Mouse (Mus musculus) midbrain, embryonic 10.5 days (tissue): Measurements from ENCODE around the gene Dync1i1. TPM values are rescaled to one million over a fixed set of nuclear protein-coding genes. Genes with fewer than 3 reads are reported as not detected.
A peak's percentile ranks its signal among the peaks of the same experiment; 100 is the strongest.

Source experiments
- DNase-seq: peaks from one replicate; pipeline ENCODE4 v3.0.0-alpha.2; 2017; ENCODE audit warnings: low spot score
- H3K27ac ChIP-seq: fragments of 300-500 bp; sonication (generic); replicated peaks from 2 replicates; pipeline ENCODE4 v1.5.1; 2016; ENCODE audit warnings: mild to moderate bottlenecking
- H3K27me3 ChIP-seq: fragments of 300-500 bp; sonication (generic); 2 replicates; pipeline ENCODE4 v1.6.1; 2016; ENCODE audit warnings: low read depth, mild to moderate bottlenecking; ENCODE audit not compliant: poor library complexity, severe bottlenecking
- H3K36me3 ChIP-seq: fragments of 300-500 bp; sonication (generic); 2 replicates; pipeline ENCODE4 v1.6.1; 2016; ENCODE audit warnings: mild to moderate bottlenecking, moderate library complexity
- H3K4me1 ChIP-seq: fragments of 300-500 bp; sonication (generic); 2 replicates; pipeline ENCODE4 v1.6.1; 2016
- H3K4me3 ChIP-seq: fragments of 300-500 bp; sonication (generic); 2 replicates; pipeline ENCODE4 v1.5.1; 2016; ENCODE audit warnings: mild to moderate bottlenecking, moderate library complexity
- H3K9me3 ChIP-seq: fragments of 300-500 bp; sonication (generic); replicated peaks from 2 replicates; pipeline ENCODE4 v1.6.1; 2016; ENCODE audit warnings: mild to moderate bottlenecking
- WGBS: fragments of 180-500 bp; shearing (Covaris S2); methylation state at CpG from one replicate; pipeline ENCODE4 v1.1.7; 2016; 5-methylcytosine and 5-hydroxymethylcytosine counted together
- polyA plus RNA-seq: library from polyadenylated mRNA; unstranded; fragments of >200 nt; fragmentation: Nextera tagmentation; extraction: Ambion mirVana; gene quantifications from 2 replicates; pipeline ENCODE4 v1.2.1, GENCODE M21; 2016

Dync1i1 gene
- polyA plus RNA-seq, 1 experiment from 2014 or later, result 1.5 TPM

DNA sequence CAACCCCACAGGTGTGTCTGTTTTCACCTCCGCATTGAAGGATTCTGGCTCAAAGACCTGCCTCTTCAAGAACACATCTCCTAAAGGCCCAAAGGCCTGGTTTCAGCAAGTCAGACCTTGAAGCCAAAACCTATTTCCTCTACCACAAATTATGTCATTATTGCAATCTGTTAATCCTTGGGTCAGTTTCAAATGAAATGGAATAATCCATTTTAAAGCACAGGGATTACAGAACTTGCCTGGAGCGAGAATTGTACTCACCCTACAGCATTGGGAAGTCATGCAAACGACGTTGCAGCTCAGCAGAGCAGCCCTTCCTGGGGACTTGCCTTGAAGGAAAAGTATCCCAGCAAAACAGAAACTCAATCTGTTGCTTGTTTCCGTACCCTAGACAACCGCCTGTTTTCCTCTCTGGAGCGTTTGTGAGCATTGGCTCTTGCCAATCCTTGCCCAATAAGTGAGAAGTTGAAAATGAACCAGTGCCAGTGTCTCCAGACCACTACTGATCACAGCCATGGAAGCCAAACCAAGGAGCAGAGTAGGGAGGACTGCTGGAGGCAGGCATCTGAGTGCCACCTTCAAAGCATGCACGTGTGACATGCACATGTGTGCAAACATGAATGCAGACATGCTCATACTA lies 241.5 kb downstream of the Dync1i1 start:
- whole genome bisulfite sequencing, result 83% methylated on average over 8 of the region's 8 CpGs
- H3K27ac ChIP-seq, result no peak overlapping the region
- H3K27me3 ChIP-seq, result no peaks in the 10 kb centered on the region
- no peak overlapping the region for H3K4me3 ChIP-seq
- no peak for DNase-seq
- no peaks in the 10 kb centered on the region for H3K36me3 ChIP-seq
- no peaks in the 10 kb centered on the region for H3K9me3 ChIP-seq
- no peaks in the 10 kb centered on the region for H3K4me1 ChIP-seq

DNA sequence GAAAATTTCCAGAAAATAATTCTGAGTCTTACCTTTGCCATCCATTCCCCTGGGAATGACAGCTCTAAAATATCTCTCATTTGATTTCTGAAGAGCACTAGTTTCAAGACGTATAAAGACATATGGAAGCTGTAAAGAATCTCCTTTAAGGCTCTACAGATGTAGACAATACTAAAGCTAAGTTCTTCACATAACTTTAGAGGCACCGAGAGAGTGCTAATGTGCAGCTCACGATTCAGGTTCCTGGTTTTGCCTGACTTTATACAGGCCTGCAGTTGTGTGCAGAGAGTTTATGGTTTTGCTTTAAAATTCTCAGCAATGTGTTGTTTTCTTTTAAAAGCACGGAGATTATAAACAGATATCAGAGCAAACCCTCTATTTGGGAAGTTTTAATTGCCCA lies 242.1 kb downstream of the Dync1i1 start:
- H3K36me3 ChIP-seq, result no peaks in the 10 kb centered on the region
- H3K9me3 ChIP-seq, result no peaks in the 10 kb centered on the region
- WGBS, result 86% methylated on average over 4 of the region's 4 CpGs
- H3K4me1 ChIP-seq, result no peaks in the 10 kb centered on the region
- no peak overlapping the region for H3K27ac ChIP-seq
- H3K27me3 ChIP-seq, result no peaks in the 10 kb centered on the region
- H3K4me3 ChIP-seq, result no peak overlapping the region
- no peak for DNase-seq

DNA sequence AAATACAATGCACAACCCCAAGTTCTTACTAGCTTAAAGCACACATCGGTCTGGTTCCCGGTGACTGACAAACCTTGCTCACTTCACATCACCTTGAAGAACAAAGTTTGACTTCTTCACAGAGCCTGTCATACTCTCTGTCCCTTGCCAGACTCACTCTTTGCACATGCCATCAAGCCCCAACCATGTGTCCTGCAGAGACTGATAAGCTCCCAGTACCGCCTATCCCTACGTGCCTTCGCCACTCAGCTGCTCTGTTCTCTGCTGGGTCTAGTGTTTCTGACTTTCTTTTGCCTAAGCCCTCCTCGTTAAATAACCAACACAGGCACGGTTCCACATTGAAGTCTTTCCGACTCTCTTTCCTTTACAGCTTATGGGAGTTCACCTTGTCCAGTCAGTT lies 244.2 kb downstream of the Dync1i1 start:
- Histone ChIP-seq H3K4me3 (no peak overlapping the region), H3K9me3 (no peaks in the 10 kb centered on the region), H3K27ac (no peak overlapping the region), H3K4me1 (no peaks in the 10 kb centered on the region), H3K27me3 (no peaks in the 10 kb centered on the region), H3K36me3 (no peaks in the 10 kb centered on the region)
- no peak for DNase-seq
- WGBS, result 92% methylated on average over 8 of the region's 8 CpGs

DNA sequence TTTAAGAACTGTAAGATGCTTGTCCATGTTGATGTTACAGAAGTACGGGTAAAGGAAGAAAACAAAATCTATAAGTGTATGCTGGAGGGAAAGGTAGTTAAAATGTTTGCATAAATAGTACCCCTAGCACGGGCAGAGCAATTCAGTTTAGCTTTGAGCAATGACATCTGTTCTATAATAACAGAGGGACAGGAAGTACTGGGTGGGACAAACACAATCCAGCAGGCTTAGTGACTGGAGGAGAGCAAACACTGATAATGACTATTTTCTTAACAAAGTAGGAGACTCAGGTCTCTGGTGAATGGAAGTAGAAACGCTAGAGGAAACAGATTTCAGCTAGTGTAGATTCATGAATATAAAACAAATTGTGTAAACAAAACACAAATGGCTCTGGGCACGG lies 250.8 kb downstream of the Dync1i1 start:
- H3K4me1 ChIP-seq, result no peaks in the 10 kb centered on the region
- 67% methylated on average over 4 of the region's 4 CpGs for WGBS

DNA sequence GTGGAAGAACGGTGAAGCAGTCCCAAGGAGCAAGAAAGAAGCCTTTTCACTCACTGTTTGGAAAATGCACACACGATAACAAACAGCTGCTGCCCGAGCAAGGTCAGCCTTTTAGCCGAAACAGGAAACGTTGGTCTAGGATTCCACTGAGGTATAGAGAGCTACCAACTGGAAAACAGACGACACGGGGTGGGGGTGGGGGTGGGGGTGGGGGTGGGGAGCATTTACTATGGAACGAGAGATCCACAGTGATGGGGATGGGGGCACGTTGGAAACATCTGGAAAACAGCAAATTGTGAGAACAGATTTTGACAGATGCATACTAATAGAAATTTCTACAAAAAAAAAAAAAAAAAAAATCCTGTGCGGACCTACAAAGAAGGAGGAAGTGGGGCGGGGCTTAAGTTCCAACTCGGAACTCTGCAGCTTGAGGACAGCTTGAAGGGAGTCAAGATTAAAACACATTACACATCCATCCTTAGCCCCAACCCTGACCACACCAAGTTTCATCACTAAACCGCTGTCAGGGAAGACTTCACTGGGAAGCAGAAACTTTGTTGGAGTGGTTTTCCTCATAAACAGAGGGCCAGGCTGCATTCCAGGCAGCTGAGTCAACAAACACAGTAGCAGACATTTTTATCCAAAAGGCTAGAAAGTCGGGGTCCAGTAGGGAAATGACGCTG lies 251.9 kb downstream of the Dync1i1 start:
- WGBS, result 73% methylated on average over 15 of the region's 15 CpGs

More for the DNA sequence above, 250.8 kb downstream of the Dync1i1 start:
- no peaks in the 10 kb centered on the region for H3K36me3 ChIP-seq
- no peak overlapping the region for H3K4me3 ChIP-seq
- no peaks in the 10 kb centered on the region for H3K27me3 ChIP-seq
- no peak for DNase-seq
- H3K27ac ChIP-seq, result no peak overlapping the region
- H3K9me3 ChIP-seq, result no peaks in the 10 kb centered on the region

DNA sequence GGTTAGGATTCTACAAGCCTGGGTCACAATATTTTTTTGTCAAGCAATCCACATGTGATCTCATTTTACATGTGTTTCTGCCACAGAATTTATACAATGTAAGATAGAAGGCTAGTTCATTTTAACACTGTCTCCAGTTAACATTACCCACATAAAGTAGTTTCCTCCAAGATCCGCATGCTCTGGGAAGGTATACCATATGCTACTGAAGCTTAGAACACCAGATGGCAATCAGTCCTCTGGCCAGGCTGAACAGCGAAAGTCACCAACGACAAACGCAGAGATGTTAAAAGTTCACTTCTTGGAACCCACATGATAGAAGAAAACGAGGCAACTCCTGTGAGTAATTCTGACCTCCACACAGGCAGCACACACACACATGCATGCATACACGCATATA lies 265.8 kb downstream of the Dync1i1 start:
- H3K4me1 ChIP-seq, result peaks cover 7% of the 10 kb centered on the region
- H3K27me3 ChIP-seq, result no peaks in the 10 kb centered on the region
- H3K4me3 ChIP-seq, result no peak overlapping the region
- no peak overlapping the region for H3K27ac ChIP-seq
- 75% methylated on average over 6 of the region's 6 CpGs for WGBS
- no peaks in the 10 kb centered on the region for H3K9me3 ChIP-seq
- DNase-seq, result no peak
- H3K36me3 ChIP-seq, result no peaks in the 10 kb centered on the region

More for the DNA sequence above, 251.9 kb downstream of the Dync1i1 start:
- no peak for DNase-seq
- Histone ChIP-seq H3K4me1 (no peaks in the 10 kb centered on the region), H3K27me3 (no peaks in the 10 kb centered on the region), H3K36me3 (no peaks in the 10 kb centered on the region), H3K9me3 (no peaks in the 10 kb centered on the region), H3K4me3 (no peak overlapping the region), H3K27ac (no peak overlapping the region)

DNA sequence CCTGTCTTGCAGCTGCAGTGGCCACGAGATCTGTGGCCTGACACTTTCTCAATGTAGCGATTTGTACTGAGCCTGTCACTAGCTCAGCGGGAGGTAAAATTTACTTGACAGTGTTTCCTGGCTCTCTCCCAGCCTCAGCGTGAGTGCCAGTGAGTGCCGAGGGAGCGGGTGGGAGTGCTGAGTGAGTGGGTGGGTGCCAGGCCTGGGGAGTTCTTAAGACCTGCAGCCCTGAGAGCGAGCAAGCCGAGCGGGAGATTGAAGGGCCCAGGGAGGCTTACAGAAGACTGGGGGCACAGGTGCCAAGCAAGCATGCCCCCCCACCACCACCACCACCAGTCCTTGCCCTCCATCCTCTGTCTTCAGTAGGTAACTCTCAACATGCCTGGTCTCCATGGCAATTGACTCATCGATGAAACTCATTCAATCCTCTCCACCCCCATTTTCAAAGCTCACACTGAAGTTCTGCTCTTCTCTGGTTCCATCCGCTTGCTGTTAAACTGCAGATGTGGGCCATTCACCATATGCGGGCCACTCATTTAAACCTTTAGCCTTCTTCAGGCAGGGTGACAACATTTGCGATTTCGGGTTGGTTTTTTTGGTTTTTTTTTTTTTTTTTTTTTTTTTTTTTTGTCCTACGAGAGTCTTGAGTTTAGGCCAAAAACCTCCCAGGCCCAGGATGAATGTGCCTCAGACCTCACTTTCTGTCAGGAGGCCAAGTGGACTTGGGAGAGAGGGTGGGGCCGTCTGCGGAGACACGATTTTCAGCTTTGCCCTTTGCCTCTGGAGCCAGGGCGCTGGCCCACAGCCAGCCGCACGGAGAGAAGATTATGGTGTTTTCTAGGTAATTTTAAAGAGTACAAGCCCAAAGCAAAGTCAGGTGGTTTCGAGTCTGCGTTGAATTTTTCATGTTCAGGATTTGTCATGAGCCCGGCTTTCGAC lies 266.6 kb downstream of the Dync1i1 start:
- peaks cover 7% of the 10 kb centered on the region for H3K4me1 ChIP-seq
- no peaks in the 10 kb centered on the region for H3K36me3 ChIP-seq
- H3K27ac ChIP-seq, result no peak overlapping the region
- no peaks in the 10 kb centered on the region for H3K9me3 ChIP-seq
- no peaks in the 10 kb centered on the region for H3K27me3 ChIP-seq
- WGBS, result 69% methylated on average over 25 of the region's 25 CpGs
- no peak overlapping the region for H3K4me3 ChIP-seq
- DNase-seq, result no peak

DNA sequence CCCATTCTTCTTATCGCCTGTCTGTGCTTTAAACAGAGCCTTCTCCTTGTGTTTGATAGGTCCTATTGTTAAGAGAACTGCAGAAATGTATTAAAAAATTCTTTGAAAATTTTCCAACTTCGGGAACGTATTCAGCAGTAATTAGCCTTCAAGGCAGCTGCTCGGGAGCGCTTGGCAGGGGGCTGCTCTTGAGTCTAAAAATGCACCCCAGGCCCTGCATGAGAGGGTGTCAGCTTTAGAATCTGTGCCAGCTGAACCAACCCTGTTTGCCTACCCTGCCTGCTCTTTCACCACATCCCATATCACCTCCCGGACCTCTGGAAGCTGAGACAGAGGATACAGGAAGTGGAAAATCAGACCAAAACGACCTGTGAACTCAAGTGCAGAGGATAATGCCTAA lies 267.6 kb downstream of the Dync1i1 start:
- DNase-seq, result no peak
- 76% methylated on average over 7 of the region's 7 CpGs for WGBS
- H3K36me3 ChIP-seq, result no peaks in the 10 kb centered on the region
- no peaks in the 10 kb centered on the region for H3K27me3 ChIP-seq
- H3K4me1 ChIP-seq, result peaks cover 12% of the 10 kb centered on the region
- H3K27ac ChIP-seq, result no peak overlapping the region
- H3K4me3 ChIP-seq, result no peak overlapping the region
- no peaks in the 10 kb centered on the region for H3K9me3 ChIP-seq

DNA sequence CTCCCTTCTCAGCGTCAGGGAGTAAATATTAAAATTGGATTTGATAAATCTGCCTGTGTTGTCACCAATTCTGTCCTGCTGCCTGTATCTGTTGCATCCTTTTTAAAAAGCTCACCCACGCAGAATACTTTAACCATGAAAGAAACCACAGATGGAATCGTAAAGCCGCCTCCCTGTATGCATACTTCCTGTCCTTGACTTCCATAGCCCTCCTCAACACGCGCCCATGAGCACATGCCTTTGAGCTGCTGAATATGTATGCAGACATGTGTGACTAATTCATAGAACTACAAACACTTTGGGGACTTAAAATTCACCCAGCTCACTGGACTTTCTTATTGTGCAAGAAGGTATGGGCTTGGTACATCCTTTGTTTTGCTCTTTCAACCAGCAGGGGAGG lies 272.1 kb downstream of the Dync1i1 start:
- DNase-seq, result no peak
- Histone ChIP-seq H3K4me3 (no peak overlapping the region), H3K27ac (no peak overlapping the region), H3K4me1 (peaks cover 5% of the 10 kb centered on the region; the same call in 1 of the 2 replicates), H3K36me3 (no peaks in the 10 kb centered on the region), H3K9me3 (no peaks in the 10 kb centered on the region), H3K27me3 (no peaks in the 10 kb centered on the region)
- 84% methylated on average over 6 of the region's 6 CpGs for WGBS

DNA sequence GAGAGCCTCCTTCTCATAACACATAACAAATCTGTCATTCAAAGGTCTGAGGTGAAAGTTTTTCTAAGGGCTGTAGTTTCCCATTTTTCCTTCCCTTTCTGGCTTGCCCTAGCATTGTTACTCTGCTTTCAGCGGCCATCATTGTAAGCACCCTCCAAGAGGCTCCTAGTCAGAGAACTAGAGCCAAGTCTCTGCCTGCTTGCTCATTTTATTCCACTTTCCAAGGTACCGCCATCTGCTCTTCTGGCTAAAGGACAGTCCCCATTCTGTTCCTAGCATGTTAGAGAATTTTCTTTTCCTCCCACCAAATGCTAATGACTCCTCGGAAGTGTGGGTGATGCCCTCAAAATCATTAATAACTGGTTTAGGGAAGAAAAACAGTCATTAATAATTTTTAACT lies 276.6 kb downstream of the Dync1i1 start:
- no peaks in the 10 kb centered on the region for H3K9me3 ChIP-seq
- H3K27me3 ChIP-seq, result peaks cover 9% of the 10 kb centered on the region
- H3K4me1 ChIP-seq, result peaks cover 17% of the 10 kb centered on the region
- H3K36me3 ChIP-seq, result no peaks in the 10 kb centered on the region
- DNase-seq, result no peak
- no peak overlapping the region for H3K4me3 ChIP-seq
- H3K27ac ChIP-seq, result no peak overlapping the region
- 90% methylated on average over 3 of the region's 3 CpGs for WGBS

DNA sequence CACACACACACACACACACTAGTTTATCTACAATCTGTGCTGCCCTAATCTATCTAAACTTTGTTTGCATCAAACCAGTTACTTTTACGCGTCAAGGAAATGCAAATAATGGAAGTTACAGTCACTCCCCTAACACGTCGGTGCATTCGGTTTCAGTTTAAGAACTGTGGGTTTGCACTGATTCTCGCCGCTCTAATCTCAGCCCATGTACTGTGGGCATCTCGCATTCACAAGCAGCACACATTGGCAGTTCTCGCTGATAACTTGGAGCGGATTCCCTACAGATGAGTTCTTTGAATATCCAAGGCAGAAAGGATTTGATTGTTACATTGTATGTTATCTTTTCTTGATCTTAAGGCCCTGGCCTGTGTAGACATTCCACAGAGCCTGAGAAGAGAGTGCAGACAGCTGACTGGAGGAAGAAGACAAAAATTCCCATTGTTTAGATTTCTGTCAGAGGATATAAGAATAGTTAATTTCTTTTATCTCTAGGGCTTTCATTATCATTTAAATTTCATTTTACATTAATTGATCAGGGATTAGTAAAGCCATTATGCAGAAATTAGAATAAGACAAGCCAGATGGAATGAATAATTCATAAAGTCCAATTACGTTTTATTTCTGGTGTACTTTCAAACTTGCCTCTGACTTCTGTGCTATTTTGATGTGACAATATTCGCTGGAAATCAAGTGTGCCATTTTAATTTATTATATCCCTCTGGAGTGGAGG lies 279.5 kb downstream of the Dync1i1 start:
- H3K27ac ChIP-seq, result no peak overlapping the region
- H3K9me3 ChIP-seq, result no peaks in the 10 kb centered on the region
- peaks cover 11% of the 10 kb centered on the region for H3K27me3 ChIP-seq
- no peak overlapping the region for H3K4me3 ChIP-seq
- peaks cover 12% of the 10 kb centered on the region for H3K4me1 ChIP-seq
- 78% methylated on average over 12 of the region's 12 CpGs for WGBS
- DNase-seq, result no peak
- H3K36me3 ChIP-seq, result no peaks in the 10 kb centered on the region

DNA sequence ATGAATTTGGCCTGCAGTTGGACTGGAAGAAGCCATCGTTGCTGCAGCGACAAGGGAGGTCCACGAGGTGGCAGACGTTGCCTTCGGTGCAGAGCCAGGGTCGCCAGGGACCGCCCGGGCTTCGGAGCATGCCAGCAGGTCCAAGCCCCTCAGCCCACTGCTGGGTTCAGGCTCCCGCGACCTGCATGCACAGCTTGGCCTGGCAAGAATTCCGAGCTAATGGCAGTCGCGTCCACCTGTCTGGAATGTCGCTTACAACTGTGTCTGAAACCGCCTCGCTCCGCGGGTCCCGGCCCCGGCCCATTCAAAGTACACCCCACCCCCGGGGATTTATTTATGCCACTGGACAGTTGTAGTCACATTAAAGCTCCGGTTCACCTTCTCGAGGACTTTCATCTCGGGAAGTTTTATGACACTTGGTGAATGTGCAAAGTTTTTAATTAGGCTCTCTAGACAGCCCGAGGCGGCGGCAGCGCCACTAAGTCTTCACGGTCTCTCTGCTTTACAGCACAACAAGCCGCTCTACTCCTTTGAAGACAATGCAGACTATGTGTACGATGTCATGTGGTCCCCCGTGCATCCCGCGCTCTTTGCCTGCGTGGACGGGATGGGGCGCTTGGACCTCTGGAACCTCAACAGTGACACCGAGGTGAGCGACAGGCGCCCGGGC lies 280.5 kb downstream of the Dync1i1 start:
- Histone ChIP-seq H3K4me3 (peak overlapping the region; percentile 64), H3K9me3 (no peaks in the 10 kb centered on the region), H3K36me3 (no peaks in the 10 kb centered on the region), H3K27me3 (peaks cover 11% of the 10 kb centered on the region), H3K4me1 (peaks cover 12% of the 10 kb centered on the region), H3K27ac (peak overlapping the region; percentile 76)
- 3% methylated on average over 42 of the region's 42 CpGs for WGBS
- DNase-seq, result peak; percentile 89
